Mouse (Mus musculus): ENCODE measurements around the gene Btn2a2.

- TF ChIP-seq TCF12 (IDR thresholded peaks at IDR 0.05; ENCODE audit: insufficient read depth, poor library complexity, severe bottlenecking), result no peak
- no peak for TF ChIP-seq CEBPB (IDR thresholded peaks at IDR 0.05; ENCODE audit: insufficient read depth, poor library complexity, severe bottlenecking)
- no peak for TF ChIP-seq POLR2A (IDR thresholded peaks at IDR 0.05; ENCODE audit: insufficient read length, low read depth)
- no peak for TF ChIP-seq SRF (IDR thresholded peaks at IDR 0.05; ENCODE audit: control insufficient read depth, insufficient read length, low read depth)
- no peak for TF ChIP-seq TCF3 (IDR thresholded peaks at IDR 0.05; ENCODE audit: insufficient read length, low read depth)
- TF ChIP-seq MAX (IDR thresholded peaks at IDR 0.05; ENCODE audit: low read depth), result no peak
- no peak for TF ChIP-seq REST (IDR thresholded peaks at IDR 0.05; ENCODE audit: insufficient read depth, insufficient read length)
- TF ChIP-seq POLR2AphosphoS2 (IDR thresholded peaks at IDR 0.05; ENCODE audit: insufficient read length, low read depth), result no peak
- TF ChIP-seq USF1 (IDR thresholded peaks at IDR 0.05; ENCODE audit: low read depth), result no peak
- no peak for TF ChIP-seq E2F4 (IDR thresholded peaks at IDR 0.05; ENCODE audit: insufficient read depth)
- no peak for TF ChIP-seq MYOD1 (IDR thresholded peaks at IDR 0.05; ENCODE audit: control insufficient read depth in 1 of 3, insufficient read length in 2 of 3, low read depth in 2 of 3)
Measured at GRCm38 (mm10) chr13:23436861-23437822, 51.5 kb downstream of the Btn2a2 start.
